Mouse (Mus musculus): ENCODE data around the gene Sp110. TPM values are rescaled to one million over a fixed set of nuclear protein-coding genes. Genes with fewer than 3 reads are reported as not detected.

Gene Sp110
- polyA plus RNA-seq (2012; ENCODE audit: low replicate concordance): 19.7 and 63.3 TPM in 2 replicates

GRCm38 (mm10) chr1:85598271-85599012 is at the start of gene Sp110:
Sp110 (minus strand) TSS chr1:85598817.

GRCm38 (mm10) chr1:85600078-85600477 is 1.5 kb upstream of the Sp110 start, which contains the start of gene Sp140:
Sp140 (plus strand) TSS chr1:85600378.

GRCm38 (mm10) chr1:85575376-85575775 is 23.2 kb downstream of the Sp110 start, which contains the start of gene G530012D18Rik:
G530012D18Rik (plus strand) TSS chr1:85575676.

Other genes starting within 250 kb of the Sp110 start
- gene G530012D18Rik, start 23.1 kb downstream of the Sp110 start, polyA plus RNA-seq (2012; ENCODE audit: low replicate concordance): not detected in 2 replicates
- 19.4 and 30.8 TPM in 2 replicates for gene Sp140, start 1.6 kb upstream of the Sp110 start, polyA plus RNA-seq (2012; ENCODE audit: low replicate concordance)
- gene Sp100, start 51.2 kb upstream of the Sp110 start, polyA plus RNA-seq (2012; ENCODE audit: low replicate concordance): 33.9 and 113 TPM in 2 replicates
- 13.9 and 66.2 TPM in 2 replicates for gene A630001G21Rik, start 179.8 kb upstream of the Sp110 start, polyA plus RNA-seq (2012; ENCODE audit: low replicate concordance)
- gene Cab39, start 194.6 kb upstream of the Sp110 start, polyA plus RNA-seq (2012; ENCODE audit: low replicate concordance): 25.9 and 47.1 TPM in 2 replicates

All from hematopoietic multipotent progenitor cell, adult 10-12 weeks (in vitro differentiated cells).